Mouse (Mus musculus): ENCODE measurements at regions not wholly inside any gene's neighbourhood (a gene's known extent, or its start where the extent isn't known, plus 50 kb on each side); places are given as distances from the start of the nearest gene placed in this dataset.

GRCm38 (mm10) chr14:74538187-74538586 is 102.5 kb upstream of the Htr2a start:
- no peaks in the 10 kb centered on the region for H3K4me1 ChIP-seq (ENCODE audit: control insufficient read depth, insufficient read depth, low read length)
- no peak overlapping the region for H3K9ac ChIP-seq (replicated peaks; ENCODE audit: low read length)
- WGBS, result 100% methylated on average over 2 of the region's 2 CpGs
- no peak overlapping the region for H3K4me3 ChIP-seq (replicated peaks; ENCODE audit: low read depth, low read length)
- H3K4me2 ChIP-seq (ENCODE audit: low read length), result no peak overlapping the region
- H3K9me3 ChIP-seq (ENCODE audit: control insufficient read depth, low read length), result no peaks in the 10 kb centered on the region
- no peak overlapping the region for H3K27ac ChIP-seq (replicated peaks; ENCODE audit: low read depth, low read length)
- no peaks in the 10 kb centered on the region for H3K27me3 ChIP-seq (ENCODE audit: control insufficient read depth, insufficient read depth, low read length)
- DNase-seq (no peak), ATAC-seq (ENCODE audit: low FRiP score, low TSS enrichment) (no peak)
- H3K36me3 ChIP-seq (ENCODE audit: control insufficient read depth, insufficient read depth, low read length), result no peaks in the 10 kb centered on the region

GRCm38 (mm10) chr14:74544028-74544427 is 96.6 kb upstream of the Htr2a start:
- H3K4me3 ChIP-seq (replicated peaks; ENCODE audit: low read depth, low read length), result no peak overlapping the region
- no peaks in the 10 kb centered on the region for H3K36me3 ChIP-seq (ENCODE audit: control insufficient read depth, insufficient read depth, low read length)
- no peak for ATAC-seq (ENCODE audit: low FRiP score, low TSS enrichment)
- no peak overlapping the region for H3K27ac ChIP-seq (replicated peaks; ENCODE audit: low read depth, low read length)
- H3K9me3 ChIP-seq (ENCODE audit: control insufficient read depth, low read length), result no peaks in the 10 kb centered on the region
- H3K9ac ChIP-seq (replicated peaks; ENCODE audit: low read length), result no peak overlapping the region
- 89% methylated on average over 3 of the region's 3 CpGs for WGBS
- H3K27me3 ChIP-seq (ENCODE audit: control insufficient read depth, insufficient read depth, low read length), result no peaks in the 10 kb centered on the region
- H3K4me1 ChIP-seq (ENCODE audit: control insufficient read depth, insufficient read depth, low read length), result no peaks in the 10 kb centered on the region
- DNase-seq, result no peak
- H3K4me2 ChIP-seq (ENCODE audit: low read length), result no peak overlapping the region

- 95% methylated on average over 2 of the region's 2 CpGs for WGBS
- DNase-seq, result no peak
- H3K27ac ChIP-seq (replicated peaks; ENCODE audit: low read depth, low read length), result no peak overlapping the region
- no peak overlapping the region for H3K4me3 ChIP-seq (replicated peaks; ENCODE audit: low read depth, low read length)
- H3K4me2 ChIP-seq (ENCODE audit: low read length), result no peak overlapping the region
- no peaks in the 10 kb centered on the region for H3K4me1 ChIP-seq (ENCODE audit: control insufficient read depth, insufficient read depth, low read length)
- ATAC-seq (ENCODE audit: low FRiP score, low TSS enrichment), result no peak
- no peaks in the 10 kb centered on the region for H3K9me3 ChIP-seq (ENCODE audit: control insufficient read depth, low read length)
- H3K27me3 ChIP-seq (ENCODE audit: control insufficient read depth, insufficient read depth, low read length), result no peaks in the 10 kb centered on the region
- H3K9ac ChIP-seq (replicated peaks; ENCODE audit: low read length), result no peak overlapping the region
- H3K36me3 ChIP-seq (ENCODE audit: control insufficient read depth, insufficient read depth, low read length), result no peaks in the 10 kb centered on the region
Measured at GRCm38 (mm10) chr14:74551091-74551490, 89.5 kb upstream of the Htr2a start.

- Histone ChIP-seq H3K4me1 (ENCODE audit: control insufficient read depth, insufficient read depth, low read length) (no peaks in the 10 kb centered on the region), H3K4me2 (ENCODE audit: low read length) (no peak overlapping the region), H3K9ac (replicated peaks; ENCODE audit: low read length) (no peak overlapping the region), H3K27me3 (ENCODE audit: control insufficient read depth, insufficient read depth, low read length) (no peaks in the 10 kb centered on the region), H3K4me3 (replicated peaks; ENCODE audit: low read depth, low read length) (no peak overlapping the region), H3K9me3 (ENCODE audit: control insufficient read depth, low read length) (no peaks in the 10 kb centered on the region), H3K36me3 (ENCODE audit: control insufficient read depth, insufficient read depth, low read length) (no peaks in the 10 kb centered on the region), H3K27ac (replicated peaks; ENCODE audit: low read depth, low read length) (no peak overlapping the region)
- WGBS, result 93% methylated on average over 1 of the region's 1 CpGs
- no peak for ATAC-seq (ENCODE audit: low FRiP score, low TSS enrichment)
- no peak for DNase-seq
Measured at GRCm38 (mm10) chr14:74553636-74554035, 87.0 kb upstream of the Htr2a start.

GRCm38 (mm10) chr14:74558359-74558758 is 82.3 kb upstream of the Htr2a start:
- H3K27ac ChIP-seq (replicated peaks; ENCODE audit: low read depth, low read length), result no peak overlapping the region
- no peaks in the 10 kb centered on the region for H3K27me3 ChIP-seq (ENCODE audit: control insufficient read depth, insufficient read depth, low read length)
- H3K4me3 ChIP-seq (replicated peaks; ENCODE audit: low read depth, low read length), result no peak overlapping the region
- no peaks in the 10 kb centered on the region for H3K36me3 ChIP-seq (ENCODE audit: control insufficient read depth, insufficient read depth, low read length)
- H3K4me1 ChIP-seq (ENCODE audit: control insufficient read depth, insufficient read depth, low read length), result no peaks in the 10 kb centered on the region
- no peak for DNase-seq
- no peak overlapping the region for H3K9ac ChIP-seq (replicated peaks; ENCODE audit: low read length)
- no peak for ATAC-seq (ENCODE audit: low FRiP score, low TSS enrichment)
- H3K4me2 ChIP-seq (ENCODE audit: low read length), result no peak overlapping the region
- no peaks in the 10 kb centered on the region for H3K9me3 ChIP-seq (ENCODE audit: control insufficient read depth, low read length)
- WGBS, result 67% methylated on average over 5 of the region's 5 CpGs

Measured in midbrain, embryonic 14.5 days (tissue).